Mouse (Mus musculus): ENCODE results near the gene Csf3.

DNA sequence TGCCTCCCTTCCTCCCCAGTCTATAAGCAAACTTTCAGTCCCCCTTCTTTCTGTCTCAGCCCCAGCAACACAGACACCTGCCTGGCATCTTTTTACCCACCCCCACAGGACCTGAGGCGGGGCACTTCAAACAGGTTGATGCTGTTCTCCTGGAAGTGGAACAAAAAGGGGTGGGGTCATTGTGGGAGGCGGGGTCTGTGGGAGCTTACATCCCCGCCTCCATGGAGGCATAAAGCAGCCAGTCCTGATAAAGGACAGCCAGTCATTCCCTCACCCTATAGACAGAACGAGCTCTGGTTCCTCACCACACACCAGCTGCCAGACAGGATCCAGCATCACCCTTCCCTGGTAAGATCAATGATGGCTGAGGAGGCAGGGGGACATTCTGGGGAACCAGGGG is 37.0 kb upstream of the Csf3 start, which contains the start of gene Gsdma:
- TF ChIP-seq ZKSCAN1 (IDR thresholded peaks at IDR 0.05; ENCODE audit: low read depth, low read length) (no peak), USF1 (IDR thresholded peaks at IDR 0.05; ENCODE audit: low read depth, low read length) (no peak), ZNF384 (IDR thresholded peaks at IDR 0.05; ENCODE audit: low read depth, low read length) (no peak)

Measured in MEL (cell line).